Mouse (Mus musculus) kidney, postnatal 4 days (tissue): Measurements from ENCODE around the gene Itgb5.

Experiments
- DNase-seq, 2 experiments: peaks; one replicate each; pipeline ENCODE4 v3.0.0; 2021; ENCODE audit warnings: mixed read lengths in 2 of 2

The Itgb5 gene

GRCm38 (mm10) chr16:33994321-33994720 lies 164.9 kb downstream of the Itgb5 start:
- DNase-seq = no peak

GRCm38 (mm10) chr16:33995496-33995895 lies 166.0 kb downstream of the Itgb5 start:
- no peak for DNase-seq

GRCm38 (mm10) chr16:33996030-33996429 lies 166.6 kb downstream of the Itgb5 start:
- DNase-seq = peak; percentile 77 to 81

- no peak for DNase-seq
Observed at GRCm38 (mm10) chr16:33998011-33998410, 168.5 kb downstream of the Itgb5 start.
